Mouse (Mus musculus): ENCODE results near the gene Prdx6.

DNA sequence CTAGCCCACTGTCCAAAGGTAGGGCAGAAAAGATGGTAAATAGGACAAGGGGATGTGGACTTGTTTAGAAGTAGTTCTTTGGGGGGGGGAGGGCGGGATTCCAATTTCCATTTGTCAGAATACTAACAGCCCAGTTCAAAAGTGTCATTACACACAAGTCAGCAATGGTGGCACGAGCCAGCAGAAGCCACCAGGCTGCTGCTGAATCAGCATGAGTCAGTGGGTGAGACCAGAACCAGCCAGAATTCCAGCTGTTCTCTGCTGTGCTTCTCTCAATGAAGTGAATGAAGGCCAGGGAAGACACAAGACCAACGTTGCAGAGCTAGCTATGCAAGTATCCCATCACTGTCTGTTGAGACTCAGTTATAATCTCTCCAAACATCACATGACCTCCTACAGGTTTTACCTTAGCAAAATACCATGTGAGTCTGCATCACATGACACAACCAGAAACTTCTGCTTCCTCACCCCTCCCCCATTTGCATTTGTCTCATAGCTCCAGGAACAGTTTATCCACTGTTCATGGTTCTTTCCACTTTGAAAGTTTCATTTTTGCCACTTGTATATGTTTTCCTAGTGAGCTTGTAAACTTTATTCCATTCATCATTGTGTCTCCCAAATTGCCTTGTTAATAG lies 30.2 kb upstream of the Prdx6 start:
- TF ChIP-seq CTCF (IDR thresholded peaks at IDR 0.05; ENCODE audit: borderline replicate concordance, insufficient read depth, low read depth, low read length) (no peak), POLR2A (IDR thresholded peaks at IDR 0.05; ENCODE audit: borderline replicate concordance, insufficient read depth, low read length) (no peak)

Measured in cerebellum, adult 2 months (tissue).